Mouse (Mus musculus) erythroblast, adult 5-6 weeks (primary cell): ENCODE results near the gene Chaf1b. TPM values are rescaled to one million over a fixed set of nuclear protein-coding genes. Genes with fewer than 3 reads are reported as not detected.

ENCODE experiments used
- ATAC-seq: replicated peaks from 2 replicates; pipeline ENCODE4 v1.8.0; 2016; ENCODE audit warnings: moderate number of reproducible peaks, mild to moderate bottlenecking, moderate TSS enrichment, inconsistent platforms; ENCODE audit not compliant: poor library complexity, low FRiP score, severe bottlenecking
- total RNA-seq, 2 experiments: library from RNA; stranded (forward) in 1 of 2; stranded (reverse) in 1 of 2; fragments of 150-400 nt in 1 of 2; fragments of 200-764, 138-1000 nt in 1 of 2; gene quantifications; 2 replicates each; pipeline versions ENCODE4 v1.2.3 to v1.2.4; 2015 to 2017; ENCODE audit warnings: low replicate concordance in 2 of 2

The Chaf1b gene
- total RNA-seq, 2 experiments from 2014 or later, result 6.9 to 16.4 TPM

GRCm38 (mm10) chr16:93939961-93940360, 56.3 kb downstream of the Chaf1b start:
- no peak for ATAC-seq

- no peak for ATAC-seq
These were observed 58.3 kb downstream of the Chaf1b start for GRCm38 (mm10) chr16:93941781-93942567.

GRCm38 (mm10) chr16:93942796-93943502, 59.2 kb downstream of the Chaf1b start:
- ATAC-seq, result no peak

- ATAC-seq, result no peak
These were observed 60.6 kb downstream of the Chaf1b start for GRCm38 (mm10) chr16:93944301-93944700.

GRCm38 (mm10) chr16:93947396-93947795, 63.7 kb downstream of the Chaf1b start:
- no peak for ATAC-seq

Other genes starting within 250 kb of the Chaf1b start
- gene Cbr3, start 200.7 kb upstream of the Chaf1b start, total RNA-seq (2015; ENCODE audit: low replicate concordance), result not detected in 2 replicates
- gene Cbr3, start 200.7 kb upstream of the Chaf1b start, total RNA-seq (2017; ENCODE audit: low replicate concordance), result not detected in 2 replicates
- 78.4 and 136 TPM in 2 replicates for gene Dop1b, start 172.0 kb upstream of the Chaf1b start, total RNA-seq (2015; ENCODE audit: low replicate concordance)
- gene Dop1b, start 172.0 kb upstream of the Chaf1b start, total RNA-seq (2017; ENCODE audit: low replicate concordance), result 84.1 and 125 TPM in 2 replicates
- gene Morc3, start 51.8 kb upstream of the Chaf1b start, total RNA-seq (2015; ENCODE audit: low replicate concordance), result 25.7 and 32.3 TPM in 2 replicates
- 55.5 and 63.2 TPM in 2 replicates for gene Morc3, start 51.8 kb upstream of the Chaf1b start, total RNA-seq (2017; ENCODE audit: low replicate concordance)
- gene Cldn14, start 124.9 kb downstream of the Chaf1b start, total RNA-seq (2015; ENCODE audit: low replicate concordance), result not detected in 2 replicates
- gene Cldn14, start 124.9 kb downstream of the Chaf1b start, total RNA-seq (2017; ENCODE audit: low replicate concordance), result not detected in 2 replicates
- not detected in 2 replicates for gene Sim2, start 201.0 kb downstream of the Chaf1b start, total RNA-seq (2015; ENCODE audit: low replicate concordance)
- not detected in 2 replicates for gene Sim2, start 201.0 kb downstream of the Chaf1b start, total RNA-seq (2017; ENCODE audit: low replicate concordance)